Mouse (Mus musculus): ENCODE measurements around the gene Tnip1. TPM values are rescaled to one million over a fixed set of nuclear protein-coding genes. Genes with fewer than 3 reads are reported as not detected.

The Tnip1 gene
- total RNA-seq, 2 experiments from 2014 or later, result 26.7 to 32.7 TPM

- DNase-seq, result no peak
Observed at GRCm38 (mm10) chr11:54910081-54910665, 52.5 kb downstream of the Tnip1 start.

GRCm38 (mm10) chr11:54909273-54909672, 53.4 kb downstream of the Tnip1 start:
- no peak for DNase-seq

- no peak for DNase-seq
Observed at GRCm38 (mm10) chr11:54907259-54907658, 55.5 kb downstream of the Tnip1 start.

DNA sequence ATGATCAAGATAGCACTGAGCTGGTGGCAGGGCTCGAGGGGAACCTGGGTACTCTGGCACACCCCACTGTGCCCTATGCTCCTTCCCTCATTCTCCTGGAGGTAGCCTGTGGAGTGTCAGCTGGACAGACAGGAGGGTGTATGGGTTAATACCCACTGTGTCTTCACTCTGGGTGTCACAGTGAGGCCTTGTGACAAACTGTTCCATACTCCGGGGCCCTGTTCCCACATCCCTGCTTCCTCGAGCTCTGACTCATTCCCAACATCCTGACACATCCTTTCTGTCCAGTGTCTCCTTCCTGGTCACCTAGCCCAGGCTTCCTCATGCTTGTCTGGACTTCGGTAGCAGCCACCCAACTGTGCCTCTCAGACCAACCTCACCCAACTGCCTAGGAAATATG, 56.3 kb downstream of the Tnip1 start:
- no peak for DNase-seq

DNA sequence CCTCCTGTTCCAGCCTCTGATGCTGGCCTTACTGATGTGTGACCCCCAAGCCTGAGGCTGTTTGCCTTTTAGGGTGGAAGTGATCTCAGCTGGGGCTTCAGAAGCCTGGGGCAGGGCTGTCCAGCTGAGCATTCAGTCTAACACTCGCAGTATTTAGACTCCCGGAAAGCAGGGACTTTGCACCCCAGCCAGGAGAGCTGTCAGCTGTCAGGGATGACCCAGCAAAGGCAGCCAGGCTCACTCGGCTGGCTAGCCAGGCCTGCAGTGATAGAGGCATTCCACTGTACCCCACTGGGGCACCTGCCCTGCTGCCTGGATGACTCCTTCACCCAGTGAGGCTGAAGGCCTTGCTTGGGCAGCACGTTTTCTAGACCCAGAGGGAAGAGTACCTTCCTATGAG, 56.8 kb downstream of the Tnip1 start:
- DNase-seq, result peak; percentile 60 to 72

- no peak for DNase-seq
Observed at GRCm38 (mm10) chr11:54905086-54905485, 57.6 kb downstream of the Tnip1 start.

- DNase-seq, result peak; percentile 70 to 85
Observed at GRCm38 (mm10) chr11:54903940-54904706, 58.6 kb downstream of the Tnip1 start.

- DNase-seq, result no peak
Observed at GRCm38 (mm10) chr11:54903339-54903738, 59.4 kb downstream of the Tnip1 start.

- DNase-seq, result peak; percentile 91 to 93
Observed at GRCm38 (mm10) chr11:54902333-54903323, 60.1 kb downstream of the Tnip1 start, which contains the start of gene Gpx3. TSS of gene Gpx3 (plus strand) at chr11:54902453.

GRCm38 (mm10) chr11:54899657-54900056, 63.1 kb downstream of the Tnip1 start:
- no peak for DNase-seq

DNA sequence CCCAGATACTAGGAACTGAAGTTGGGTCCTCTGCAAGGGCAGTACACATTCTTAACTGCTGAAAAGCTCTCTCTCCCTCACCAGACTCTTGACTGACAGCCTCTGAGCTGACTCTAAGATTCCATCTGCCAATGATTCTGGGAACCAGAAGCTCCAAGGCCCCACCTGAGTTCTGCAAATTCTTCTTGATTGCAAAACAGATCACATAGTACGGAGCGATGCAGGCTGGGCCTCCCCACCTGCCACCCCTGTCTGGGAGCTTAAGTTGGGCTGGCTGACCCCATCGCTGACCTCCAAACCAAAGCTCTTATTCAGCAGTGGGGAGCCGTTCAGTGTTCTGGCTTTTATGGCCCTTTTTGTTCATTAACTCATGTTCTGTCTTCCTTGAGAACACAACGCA, 65.2 kb downstream of the Tnip1 start:
- DNase-seq, result no peak

DNA sequence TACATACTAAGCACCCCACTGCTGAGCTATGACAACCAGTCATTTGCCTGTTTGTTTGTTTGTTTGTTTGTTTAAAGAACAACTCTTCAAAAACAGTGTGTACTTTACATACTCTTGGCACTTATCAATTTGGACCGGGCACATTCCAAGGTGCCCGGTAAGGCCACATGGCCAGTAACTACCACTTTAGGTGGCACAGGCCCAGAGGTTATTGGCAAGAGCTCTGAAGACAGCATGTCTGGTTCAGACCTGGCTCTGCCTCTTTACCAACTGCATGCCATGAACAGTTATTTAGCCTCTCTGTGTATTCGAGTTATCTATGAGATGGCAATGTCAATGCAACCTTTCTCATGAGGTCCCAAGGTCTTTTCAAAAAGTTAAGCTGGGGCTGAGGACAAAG, 66.1 kb downstream of the Tnip1 start:
- peak; percentile 56 to 59 for DNase-seq

- DNase-seq, result no peak
Observed at GRCm38 (mm10) chr11:54894589-54894988, 68.1 kb downstream of the Tnip1 start.

- DNase-seq, result no peak
Observed at GRCm38 (mm10) chr11:54892091-54892490, 70.6 kb downstream of the Tnip1 start.

DNA sequence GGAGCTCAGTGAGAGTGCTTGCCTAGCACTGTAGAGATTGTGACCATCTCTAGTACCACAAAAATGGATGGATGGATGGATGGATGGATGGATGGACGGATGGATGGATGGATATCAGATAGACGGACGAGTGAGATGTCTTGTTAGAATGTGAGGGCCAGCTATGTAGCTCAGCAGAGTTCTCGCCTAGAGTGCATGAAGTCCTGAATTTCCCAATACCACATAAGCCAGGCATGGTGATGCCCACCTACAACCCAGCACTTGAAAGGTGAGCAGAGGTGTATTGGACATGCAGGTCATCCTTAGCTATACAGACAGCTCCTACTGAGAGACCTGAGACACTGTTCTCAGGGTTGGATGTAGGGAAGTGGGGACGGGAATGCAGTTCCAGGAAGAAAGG, 71.4 kb downstream of the Tnip1 start:
- DNase-seq, result no peak

DNA sequence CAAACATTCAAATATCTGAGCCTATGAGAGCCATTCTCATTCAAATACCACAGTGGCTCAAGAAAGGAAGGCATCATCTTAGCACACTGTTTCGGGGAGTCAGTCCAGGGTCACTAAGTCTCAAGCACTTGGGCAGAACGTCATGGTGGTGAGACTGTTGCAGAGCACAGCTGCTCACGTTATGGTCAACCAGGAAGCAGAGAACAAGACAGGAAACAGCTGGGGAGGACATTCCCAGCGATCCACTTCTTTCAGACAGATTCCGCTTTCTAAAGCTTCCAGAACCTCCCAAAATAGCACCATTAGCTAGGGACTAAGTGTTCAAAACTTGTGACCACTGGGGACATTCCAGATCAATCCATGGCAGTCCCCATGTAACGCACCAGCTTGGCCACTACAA, 74.8 kb downstream of the Tnip1 start:
- peak in 1 of 2 experiments; percentile 63 for DNase-seq

- no peak for DNase-seq
Observed at GRCm38 (mm10) chr11:54885406-54885805, 77.3 kb downstream of the Tnip1 start.

DNA sequence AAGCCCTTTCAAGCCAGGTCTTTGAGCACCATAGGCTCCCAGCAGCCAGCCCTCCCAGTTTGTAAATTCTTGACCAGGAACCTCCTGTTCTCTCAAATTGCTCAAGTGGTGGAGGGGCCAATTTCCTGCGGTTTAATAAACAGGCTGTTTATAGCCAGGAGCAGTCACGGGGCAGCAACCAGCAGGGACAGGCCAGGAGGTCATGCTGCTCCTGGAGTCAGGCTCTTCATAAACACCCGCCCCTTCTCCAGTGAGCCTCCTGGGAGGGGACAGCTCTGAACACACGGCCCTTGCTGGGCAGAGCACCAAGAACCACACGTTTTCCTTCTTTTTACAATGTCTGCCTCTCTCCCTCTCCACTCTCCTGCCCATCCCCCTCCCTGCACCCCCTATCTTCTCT, 77.8 kb downstream of the Tnip1 start:
- DNase-seq, result peak; percentile 85 to 94

DNA sequence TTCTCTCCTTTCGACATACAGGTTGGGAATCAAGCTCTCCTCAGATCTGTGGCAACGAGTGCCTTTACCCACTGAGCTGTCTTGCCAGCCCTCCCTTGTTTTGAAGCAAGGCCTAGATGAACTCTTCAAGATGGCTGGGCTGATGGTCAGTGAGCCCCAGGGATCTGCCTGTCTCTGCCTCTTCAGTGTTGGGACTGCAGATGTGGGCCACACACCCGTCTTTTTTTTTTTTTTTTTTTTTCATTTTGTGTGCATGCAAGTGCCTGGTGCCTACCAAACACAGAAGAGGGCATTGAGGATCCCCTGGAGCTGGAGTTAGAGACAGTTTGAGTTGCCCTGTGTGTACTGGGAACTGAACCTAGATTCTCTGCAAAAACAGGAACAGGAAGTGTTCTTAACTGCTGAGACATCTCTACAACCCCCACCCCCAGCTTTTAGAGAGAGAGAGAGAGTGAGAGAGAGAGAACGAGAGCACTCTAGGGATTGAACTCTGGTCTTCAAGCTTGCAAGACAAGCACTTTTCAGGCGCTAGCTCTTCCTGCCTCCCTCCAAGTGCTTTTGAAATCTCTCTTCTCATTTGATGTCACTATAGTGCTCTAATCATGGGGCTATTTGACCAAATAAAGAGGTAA, 78.4 kb downstream of the Tnip1 start:
- peak; percentile 27 to 47 for DNase-seq

DNA sequence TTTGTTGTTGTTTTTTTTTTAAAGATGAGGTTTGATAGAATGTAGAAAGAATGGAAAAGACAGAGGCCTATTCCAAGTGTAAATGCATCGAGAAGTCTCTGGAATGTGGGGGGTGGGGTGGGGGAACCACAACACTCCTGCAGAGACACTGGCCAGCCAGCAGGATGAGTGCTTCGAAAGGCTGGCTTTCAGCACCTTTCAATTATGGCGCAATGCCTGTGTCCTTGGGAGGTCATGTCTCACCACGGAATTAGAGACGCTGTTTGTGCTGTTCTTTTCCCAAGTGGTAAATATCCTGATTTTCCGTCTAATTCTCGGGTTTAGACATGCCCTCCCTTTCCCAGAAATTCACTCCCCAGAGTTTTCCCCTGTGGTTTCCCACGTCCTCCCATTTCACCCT, 80.0 kb downstream of the Tnip1 start:
- peak; percentile 87 to 89 for DNase-seq

GRCm38 (mm10) chr11:54881051-54881474, 81.7 kb downstream of the Tnip1 start:
- peak; percentile 62 to 66 for DNase-seq

- peak; percentile 45 to 56 for DNase-seq
Observed at GRCm38 (mm10) chr11:54879922-54880321, 82.8 kb downstream of the Tnip1 start.

Measured in heart, adult 18-20 months (tissue).